Mouse (Mus musculus) liver, adult 2 months (tissue): Measurements from ENCODE around the gene Nanos2.

Experiments
- CTCF ChIP-seq: fragments of 200-500 bp; IDR thresholded peaks from 2 replicates; pipeline ENCODE4 v1.5.1; 2011; ENCODE audit warnings: low read depth, low read length, control low read depth
- POLR2A ChIP-seq: fragments of 200-500 bp; IDR thresholded peaks from 2 replicates; pipeline ENCODE4 v1.6.1; 2011; ENCODE audit warnings: low read length, control low read depth; ENCODE audit not compliant: insufficient read depth; ENCODE audit errors: extremely low read depth

- no peak for TF ChIP-seq CTCF
- no peak for TF ChIP-seq POLR2A
Measured at GRCm38 (mm10) chr7:18987100-18987499, at the start of gene Nanos2.
